Mouse (Mus musculus) lung, embryonic 14.5 days (tissue): ENCODE measurements at regions not wholly inside any gene's neighbourhood (a gene's known extent, or its start where the extent isn't known, plus 50 kb on each side); places are given as distances from the start of the nearest gene placed in this dataset.

Experiments
- ATAC-seq: fragments of 200-750 bp; cut with Nextera tagmentation; 2 replicates; pipeline ENCODE4 v1.8.0; 2017; ENCODE audit warnings: mild to moderate bottlenecking, moderate TSS enrichment, moderate library complexity; ENCODE audit not compliant: insufficient read depth
- DNase-seq: peaks from one replicate; pipeline ENCODE4 v3.0.0-alpha.2; 2015
- H3K27ac ChIP-seq: fragments of 300-500 bp; sonication (generic); 2 replicates; pipeline ENCODE4 v1.5.1; 2014; ENCODE audit warnings: low read depth, mild to moderate bottlenecking, moderate library complexity
- H3K27me3 ChIP-seq: fragments of 300-500 bp; sonication (generic); 2 replicates; pipeline ENCODE4 v1.6.1; 2014; ENCODE audit warnings: low read length, control low read depth; ENCODE audit not compliant: insufficient read depth
- H3K36me3 ChIP-seq: fragments of 300-500 bp; sonication (generic); 2 replicates; pipeline ENCODE4 v1.6.1; 2014; ENCODE audit warnings: control low read depth; ENCODE audit not compliant: insufficient read depth
- H3K4me1 ChIP-seq: fragments of 300-500 bp; sonication (generic); 2 replicates; pipeline ENCODE4 v1.6.1; 2014; ENCODE audit warnings: antibody characterized with exemption, control low read depth; ENCODE audit not compliant: insufficient read depth
- H3K4me2 ChIP-seq: fragments of 300-500 bp; sonication (generic); 2 replicates; pipeline ENCODE4 v1.6.1; 2014; ENCODE audit warnings: mild to moderate bottlenecking
- H3K4me3 ChIP-seq: fragments of 300-500 bp; sonication (generic); 2 replicates; pipeline ENCODE4 v1.5.1; 2014; ENCODE audit warnings: low read depth, low read length
- H3K9ac ChIP-seq: fragments of 300-500 bp; sonication (generic); 2 replicates; pipeline ENCODE4 v1.6.1; 2014
- H3K9me3 ChIP-seq: fragments of 300-500 bp; sonication (generic); 2 replicates; pipeline ENCODE4 v1.6.1; 2016; ENCODE audit warnings: low read depth, low read length, control low read depth
- CTCF ChIP-seq: IDR thresholded peaks from 2 replicates; pipeline ENCODE4 v1.5.1; 2016; ENCODE audit warnings: antibody characterized with exemption, low read depth
- WGBS: fragments of 180-500 bp; shearing (Covaris S2); extraction: QIAGEN DNeasy Blood & Tissue Kit; methylation state at CpG from one replicate; pipeline ENCODE4 v1.1.7; 2014; 5-methylcytosine and 5-hydroxymethylcytosine counted together

- Histone ChIP-seq H3K27ac (no peak overlapping the region), H3K4me1 (no peaks in the 10 kb centered on the region), H3K9ac (no peak overlapping the region), H3K4me2 (no peak overlapping the region), H3K27me3 (no peaks in the 10 kb centered on the region), H3K4me3 (no peak overlapping the region), H3K36me3 (no peaks in the 10 kb centered on the region), H3K9me3 (no peaks in the 10 kb centered on the region)
- no peak for TF ChIP-seq CTCF
- 73% methylated on average over 5 of the region's 5 CpGs for WGBS
- 0 out of 2 replicates have a peak, but pooled peaks have one; percentile 6 for ATAC-seq
- no peak for DNase-seq
Measured at GRCm38 (mm10) chr16:24205594-24205993, 187.7 kb upstream of the Lpp start.

- H3K9ac ChIP-seq = no peak overlapping the region
- H3K27me3 ChIP-seq = no peaks in the 10 kb centered on the region
- H3K4me3 ChIP-seq = no peak overlapping the region
- TF ChIP-seq CTCF = no peak
- DNase-seq = no peak
- no peak for ATAC-seq
- 79% methylated on average over 4 of the region's 4 CpGs for WGBS
- H3K27ac ChIP-seq = no peak overlapping the region
- H3K9me3 ChIP-seq = no peaks in the 10 kb centered on the region
- H3K4me1 ChIP-seq = no peaks in the 10 kb centered on the region
- no peaks in the 10 kb centered on the region for H3K36me3 ChIP-seq
- no peak overlapping the region for H3K4me2 ChIP-seq
Measured at GRCm38 (mm10) chr16:24204064-24204730, 189.1 kb upstream of the Lpp start.

DNA sequence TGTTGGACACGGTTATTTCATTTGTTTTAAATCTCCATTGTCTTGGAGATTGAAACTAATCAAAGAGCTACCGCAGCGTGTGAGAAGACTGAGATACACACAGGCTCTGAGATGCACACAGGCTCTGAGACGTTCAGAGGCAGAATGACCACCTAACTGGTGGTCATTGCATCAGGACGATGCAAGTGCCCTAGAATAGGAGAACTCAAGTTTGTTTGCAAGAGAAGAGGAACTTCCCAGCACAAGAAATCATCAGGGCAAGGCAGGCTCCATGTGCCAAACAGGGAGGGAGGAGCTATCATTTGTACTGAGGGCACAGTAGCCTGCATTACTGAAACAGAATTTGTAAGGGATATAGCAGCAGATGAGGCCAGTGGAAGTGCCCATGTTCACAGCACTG, 190.7 kb upstream of the Lpp start:
- no peak overlapping the region for H3K4me2 ChIP-seq
- no peaks in the 10 kb centered on the region for H3K27me3 ChIP-seq
- ATAC-seq (no peak), DNase-seq (no peak)
- H3K27ac ChIP-seq = no peak overlapping the region
- no peaks in the 10 kb centered on the region for H3K9me3 ChIP-seq
- H3K4me1 ChIP-seq = no peaks in the 10 kb centered on the region
- no peak for TF ChIP-seq CTCF
- H3K9ac ChIP-seq = no peak overlapping the region
- 82% methylated on average over 5 of the region's 5 CpGs for WGBS
- no peak overlapping the region for H3K4me3 ChIP-seq
- no peaks in the 10 kb centered on the region for H3K36me3 ChIP-seq

GRCm38 (mm10) chr16:24201455-24201854, 191.9 kb upstream of the Lpp start:
- Histone ChIP-seq H3K4me3 (no peak overlapping the region), H3K27ac (no peak overlapping the region), H3K4me2 (no peak overlapping the region), H3K36me3 (no peaks in the 10 kb centered on the region), H3K9me3 (no peaks in the 10 kb centered on the region), H3K27me3 (no peaks in the 10 kb centered on the region), H3K4me1 (no peaks in the 10 kb centered on the region), H3K9ac (no peak overlapping the region)
- WGBS = 70% methylated on average over 7 of the region's 7 CpGs
- DNase-seq (no peak), ATAC-seq (no peak)
- no peak for TF ChIP-seq CTCF

- DNase-seq (no peak), ATAC-seq (no peak)
- Histone ChIP-seq H3K9ac (no peak overlapping the region), H3K27ac (no peak overlapping the region), H3K9me3 (no peaks in the 10 kb centered on the region), H3K36me3 (no peaks in the 10 kb centered on the region), H3K4me2 (no peak overlapping the region), H3K4me3 (no peak overlapping the region), H3K4me1 (no peaks in the 10 kb centered on the region), H3K27me3 (no peaks in the 10 kb centered on the region)
- 84% methylated on average over 5 of the region's 5 CpGs for WGBS
- TF ChIP-seq CTCF = no peak
Measured at GRCm38 (mm10) chr16:24200200-24200599, 193.1 kb upstream of the Lpp start.

DNA sequence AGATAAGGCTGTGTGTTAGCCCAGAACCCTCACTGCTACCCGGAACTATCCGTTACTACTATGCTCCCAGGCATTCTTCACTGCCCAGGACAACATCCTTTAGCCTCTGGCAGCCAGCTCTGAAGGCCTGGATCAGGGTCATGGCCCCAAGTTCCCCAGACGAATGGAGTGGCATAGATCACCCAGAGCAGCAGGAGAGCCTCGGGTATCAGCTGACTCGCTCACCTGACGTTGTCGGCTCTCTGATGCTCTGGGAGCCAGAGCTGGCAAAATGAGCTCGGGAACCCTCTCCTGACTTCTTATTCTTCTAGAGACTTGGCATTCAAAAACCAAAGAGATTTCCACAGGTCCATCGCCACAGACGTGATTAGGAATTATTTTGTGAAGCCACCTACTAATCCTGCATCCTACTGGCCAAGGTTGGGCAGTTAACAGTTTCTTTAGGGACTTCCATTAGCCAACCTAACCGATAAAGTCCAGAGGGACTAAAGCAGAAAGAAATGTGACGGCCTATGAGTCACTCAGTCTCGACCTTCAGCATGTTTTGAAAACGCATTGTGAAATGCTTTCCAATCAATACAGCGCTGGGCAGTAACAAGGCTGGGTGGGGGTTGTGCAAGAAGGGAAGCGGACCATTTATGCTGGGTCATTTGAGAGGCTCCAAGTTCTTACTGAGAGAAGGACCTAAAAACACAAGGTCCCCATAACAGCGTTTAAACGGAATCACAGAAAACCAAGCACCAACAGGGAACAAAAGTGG, 193.7 kb upstream of the Lpp start:
- ATAC-seq (no peak), DNase-seq (no peak)
- Histone ChIP-seq H3K4me2 (no peak overlapping the region), H3K27ac (no peak overlapping the region), H3K4me3 (no peak overlapping the region), H3K36me3 (no peaks in the 10 kb centered on the region), H3K9ac (no peak overlapping the region), H3K4me1 (no peaks in the 10 kb centered on the region), H3K27me3 (no peaks in the 10 kb centered on the region), H3K9me3 (no peaks in the 10 kb centered on the region)
- no peak for TF ChIP-seq CTCF
- WGBS = 78% methylated on average over 18 of the region's 18 CpGs

GRCm38 (mm10) chr16:24198291-24198690, 195.0 kb upstream of the Lpp start:
- H3K9ac ChIP-seq = no peak overlapping the region
- H3K9me3 ChIP-seq = no peaks in the 10 kb centered on the region
- no peaks in the 10 kb centered on the region for H3K36me3 ChIP-seq
- no peak overlapping the region for H3K4me3 ChIP-seq
- H3K4me2 ChIP-seq = no peak overlapping the region
- no peaks in the 10 kb centered on the region for H3K4me1 ChIP-seq
- H3K27me3 ChIP-seq = no peaks in the 10 kb centered on the region
- H3K27ac ChIP-seq = no peak overlapping the region
- ATAC-seq = no peak
- no peak for DNase-seq
- no peak for TF ChIP-seq CTCF
